Comparison of ENCODE assay signal across 9 mouse cellular contexts in the genomic region with DNA sequence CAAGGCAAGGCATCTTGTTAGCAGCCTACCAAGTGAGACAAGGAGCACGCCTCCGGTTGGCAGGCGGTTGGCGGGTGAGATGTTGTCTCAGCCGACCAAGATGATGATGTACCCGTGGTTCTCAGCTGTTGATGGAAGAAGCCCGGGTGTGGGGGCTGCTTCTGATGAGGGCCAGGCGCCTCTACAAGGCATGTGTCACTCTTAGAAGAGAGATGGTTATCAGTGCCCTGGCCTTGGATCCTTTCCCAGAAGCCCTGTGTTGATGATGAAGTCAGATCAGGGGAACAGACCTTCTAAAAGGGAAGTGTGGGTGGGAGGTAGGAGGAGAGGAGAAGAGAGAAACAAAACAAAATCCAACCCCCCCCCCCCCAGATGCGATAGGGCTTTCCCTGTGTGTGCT. TPM values are rescaled to one million over a fixed set of nuclear protein-coding genes. Genes with fewer than 3 reads are reported as not detected.
DNase-seq lines count a peak whose midpoint lies in the region; ATAC-seq and TF ChIP-seq lines count a peak whose summit lies in the region.
"Had no signal": no experiment of that assay in that cellular context is flagged by ENCODE, and none has a peak within 500 bp of the region (broad histone marks: within the 10 kb centered on the region; RNA-seq: fewer than 3 reads in every experiment).

No protein-coding gene starts in this region.

- 23% methylated on average over 9 of the region's 9 CpGs for WGBS in lung, embryonic 15.5 days
- WGBS in intestine, postnatal 0 days: 64% methylated on average over 9 of the region's 9 CpGs

- peak; percentile 50 for ATAC-seq in granulocyte monocyte progenitor cell, adult 5-6 weeks (replicated peaks; ENCODE audit: poor library complexity, severe bottlenecking)
- ATAC-seq in lung, embryonic 15.5 days (ENCODE audit: borderline replicate concordance, extremely low read depth, low FRiP score, low TSS enrichment): peak; percentile 50
- no peak for ATAC-seq in intestine, postnatal 0 days

- no peak overlapping the region for H3K4me2 ChIP-seq in lung, embryonic 15.5 days
- no peak overlapping the region for H3K4me2 ChIP-seq in intestine, postnatal 0 days (replicated peaks; ENCODE audit: low read depth)
- H3K4me2 ChIP-seq: limb, embryonic 15.5 days had no signal

- no peak overlapping the region for H3K4me3 ChIP-seq in lung, embryonic 15.5 days
- H3K4me3 ChIP-seq in intestine, postnatal 0 days (ENCODE audit: low read depth, low read length): no peak overlapping the region
- H3K4me3 ChIP-seq: limb, embryonic 15.5 days had no signal

- peak; percentile 69 for DNase-seq in 3T3-L1 (ENCODE audit: low read depth, low spot score)
- DNase-seq in Muller cell, postnatal 12 days (ENCODE audit: inconsistent ontology term): peak; percentile 39
- DNase-seq in kidney, postnatal 4 days: peak; percentile 22 to 42
- peak; percentile 29 to 39 for DNase-seq in thymus, adult 18-20 months
- DNase-seq in embryo, embryonic 10 days (ENCODE audit: low spot score): no peak

- no peaks in the 10 kb centered on the region for H3K27me3 ChIP-seq in lung, embryonic 15.5 days
- no peaks in the 10 kb centered on the region for H3K27me3 ChIP-seq in intestine, postnatal 0 days (replicated peaks; ENCODE audit: control insufficient read depth, insufficient read depth, low read length)
- H3K27me3 ChIP-seq: limb, embryonic 15.5 days had no signal

- peaks cover 20% of the 10 kb centered on the region for H3K4me1 ChIP-seq in lung, embryonic 15.5 days
- no peaks in the 10 kb centered on the region for H3K4me1 ChIP-seq in intestine, postnatal 0 days (replicated peaks; ENCODE audit: control insufficient read depth, insufficient read depth, low read length)

- no peaks in the 10 kb centered on the region; the same call in 1 of the 2 replicates for H3K9me3 ChIP-seq in lung, embryonic 15.5 days
- no peaks in the 10 kb centered on the region for H3K9me3 ChIP-seq in intestine, postnatal 0 days (ENCODE audit: control insufficient read depth)
- H3K9me3 ChIP-seq: limb, embryonic 15.5 days had no signal

- no peak overlapping the region for H3K9ac ChIP-seq in lung, embryonic 15.5 days
- no peak overlapping the region for H3K9ac ChIP-seq in intestine, postnatal 0 days (ENCODE audit: low read depth, low read length)
- H3K9ac ChIP-seq: limb, embryonic 15.5 days had no signal

- TF ChIP-seq CTCF in intestine, postnatal 0 days (IDR thresholded peaks at IDR 0.05; ENCODE audit: low read depth): no peak

- peak overlapping the region; percentile 26; the same call in 1 of the 2 replicates for H3K27ac ChIP-seq in lung, embryonic 15.5 days
- H3K27ac ChIP-seq in intestine, postnatal 0 days (ENCODE audit: low read depth, low read length): no peak overlapping the region
- H3K27ac ChIP-seq: limb, embryonic 15.5 days had no signal

- no peaks in the 10 kb centered on the region for H3K36me3 ChIP-seq in lung, embryonic 15.5 days
- H3K36me3 ChIP-seq in intestine, postnatal 0 days (ENCODE audit: control insufficient read depth, insufficient read depth): no peaks in the 10 kb centered on the region
- H3K36me3 ChIP-seq: limb, embryonic 15.5 days had no signal

RNA-seq across cellular contexts. Expression of a gene that starts 19.1 kb away (rescaled TPM):
- 12.5 and 15.3 TPM in 2 replicates for total RNA-seq in granulocyte monocyte progenitor cell, adult 5-6 weeks (2014; fragmentation: Nextera tagmentation)
- total RNA-seq in granulocyte monocyte progenitor cell, adult 5-6 weeks (2017): 20.8 TPM in 2 replicates
- 1.5 and 2.0 TPM in 2 replicates for polyA plus RNA-seq in lung, embryonic 15.5 days (2015; fragmentation: Nextera tagmentation; extraction: Ambion mirVana)
- polyA plus RNA-seq in intestine, postnatal 0 days (2015; fragmentation: Nextera tagmentation; extraction: Ambion mirVana): 0.46 and 0.50 TPM in 2 replicates
